Mouse (Mus musculus) urinary bladder, postnatal 25 days (tissue): ENCODE measurements at regions not wholly inside any gene's neighbourhood (a gene's known extent, or its start where the extent isn't known, plus 50 kb on each side); places are given as distances from the start of the nearest gene placed in this dataset.

ENCODE experiments used
- DNase-seq: peaks from one replicate; pipeline ENCODE4 v3.0.0; 2022; ENCODE audit warnings: low spot score

DNA sequence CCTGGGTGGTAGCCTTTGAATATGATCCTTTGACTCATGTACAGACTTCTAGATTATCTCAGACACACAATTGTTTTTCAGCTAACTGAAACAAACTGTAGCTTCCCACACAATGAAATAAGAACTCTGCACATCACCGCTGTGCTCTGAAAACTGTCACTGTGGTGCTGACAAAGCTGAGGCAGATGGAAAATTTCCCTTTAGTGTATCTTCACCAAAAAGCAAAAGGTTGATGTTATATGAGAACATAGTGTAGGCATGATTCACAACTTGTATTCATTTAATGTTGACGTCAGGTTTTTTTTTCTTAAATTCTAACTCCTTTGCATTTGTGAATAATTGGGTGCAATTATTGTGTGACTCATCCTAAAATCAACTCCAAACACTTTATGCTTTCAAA is 264.1 kb upstream of the Actbl2 start:
- DNase-seq: no peak

DNA sequence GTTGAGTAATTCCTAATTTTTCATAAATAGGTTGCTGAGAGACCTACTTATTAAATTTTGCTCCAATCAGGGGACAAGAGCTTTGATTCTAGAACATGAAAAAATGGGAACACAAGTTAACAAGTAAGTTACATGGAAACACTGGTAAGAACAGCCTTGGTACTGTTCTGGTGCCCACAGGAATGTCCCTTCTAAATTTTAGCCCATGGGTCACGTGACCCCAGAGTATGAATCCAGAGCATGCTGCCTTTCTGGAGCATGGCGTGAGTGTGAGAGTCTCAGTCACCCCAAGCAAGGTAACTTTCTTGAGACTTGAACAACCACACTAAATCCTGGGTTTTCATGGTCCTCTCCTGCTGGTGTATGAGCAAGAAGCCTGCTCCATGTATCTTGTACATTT is 263.7 kb upstream of the Actbl2 start:
- no peak for DNase-seq

DNA sequence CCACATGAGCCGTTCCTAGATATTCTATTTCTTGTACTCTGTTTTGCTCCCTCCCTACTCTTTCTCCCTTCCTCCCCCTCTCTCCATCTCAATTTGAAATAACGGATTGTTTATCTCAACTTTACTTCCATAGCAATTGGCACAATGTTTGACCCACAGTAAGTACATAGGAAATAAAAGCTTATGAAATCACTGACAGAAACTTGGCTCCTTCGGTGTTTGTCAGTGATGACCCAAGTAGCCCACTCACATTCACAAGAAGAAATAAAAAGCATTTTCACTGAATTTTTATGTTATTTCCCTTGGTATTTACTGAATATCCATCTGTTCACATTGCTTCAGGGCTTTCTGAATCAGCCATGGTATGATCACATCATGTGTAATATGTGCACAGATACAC is 260.2 kb upstream of the Actbl2 start:
- DNase-seq: no peak

DNA sequence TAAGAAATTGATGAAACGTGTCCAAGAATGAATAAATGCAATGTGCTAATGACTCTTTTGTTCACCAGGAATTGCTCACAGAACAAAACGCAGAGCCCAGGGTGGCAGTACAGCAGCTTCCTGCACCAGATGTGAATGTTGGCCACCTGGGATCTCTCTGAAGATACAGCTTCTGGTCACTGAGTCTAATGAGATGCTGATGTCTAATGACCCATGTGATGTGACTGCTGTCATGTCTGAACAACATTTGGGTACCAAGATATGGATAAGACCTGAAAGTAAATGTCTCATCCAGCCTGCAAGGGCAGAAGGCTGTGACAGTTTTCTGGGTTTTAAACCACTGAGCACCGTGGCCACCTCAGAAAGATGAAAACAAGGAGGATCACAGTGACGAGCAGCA is 252.1 kb upstream of the Actbl2 start:
- no peak for DNase-seq

DNA sequence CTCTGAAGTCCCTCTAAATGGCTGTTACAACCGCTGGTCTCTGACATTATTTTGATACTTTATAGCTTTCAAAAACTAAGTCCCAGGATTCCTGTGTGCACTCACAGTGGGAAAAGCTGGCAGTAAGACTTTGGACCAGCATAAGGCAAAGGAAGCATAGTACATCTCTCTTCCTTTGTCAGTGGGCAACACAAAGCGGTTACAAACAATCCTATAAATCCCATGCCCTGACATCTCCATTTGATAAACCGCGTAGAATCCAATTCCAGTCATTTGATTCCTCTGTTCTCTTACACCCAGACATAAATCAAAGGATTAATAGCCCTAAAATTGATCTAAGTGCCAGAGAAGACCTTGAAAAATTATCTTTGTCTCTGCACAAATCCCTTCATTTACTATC is 240.7 kb upstream of the Actbl2 start:
- DNase-seq: no peak

DNA sequence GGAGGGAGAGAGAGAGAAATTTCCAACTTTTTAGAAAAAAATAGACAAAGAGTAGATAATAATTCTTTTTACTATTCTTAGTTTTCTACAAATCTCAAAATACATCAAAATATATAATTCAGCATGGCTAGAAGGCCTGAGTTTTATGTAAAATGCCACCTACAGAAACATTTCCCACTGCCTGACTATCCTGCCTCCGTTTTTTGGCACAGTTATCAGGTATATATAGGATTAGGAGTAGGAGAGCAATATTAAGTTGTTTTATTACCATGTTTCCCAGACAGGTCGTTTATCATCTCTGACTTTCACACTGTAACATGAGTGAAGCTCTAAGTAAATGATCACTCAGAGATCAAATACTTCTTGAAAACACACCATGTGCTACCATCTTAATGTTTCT is 224.7 kb upstream of the Actbl2 start:
- DNase-seq: no peak

DNA sequence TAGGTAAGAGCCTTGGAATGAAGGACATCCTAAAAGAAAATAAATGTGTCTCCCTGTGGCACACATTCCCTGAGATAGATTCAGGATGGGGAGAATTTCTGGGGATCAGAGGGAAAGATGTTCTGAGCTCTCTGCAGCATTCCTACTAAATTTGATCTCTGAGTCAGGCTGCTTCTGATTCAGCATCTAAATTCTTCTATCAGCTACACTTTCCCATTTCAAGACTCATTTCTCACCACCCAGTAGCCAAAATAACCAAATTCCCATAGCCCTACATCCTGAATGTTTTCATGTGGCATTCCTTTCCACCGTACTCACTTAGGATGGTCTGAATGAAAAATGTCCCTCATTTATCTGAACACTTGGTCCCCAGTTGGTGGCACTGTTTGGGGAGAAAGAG is 223.2 kb upstream of the Actbl2 start:
- no peak for DNase-seq

DNA sequence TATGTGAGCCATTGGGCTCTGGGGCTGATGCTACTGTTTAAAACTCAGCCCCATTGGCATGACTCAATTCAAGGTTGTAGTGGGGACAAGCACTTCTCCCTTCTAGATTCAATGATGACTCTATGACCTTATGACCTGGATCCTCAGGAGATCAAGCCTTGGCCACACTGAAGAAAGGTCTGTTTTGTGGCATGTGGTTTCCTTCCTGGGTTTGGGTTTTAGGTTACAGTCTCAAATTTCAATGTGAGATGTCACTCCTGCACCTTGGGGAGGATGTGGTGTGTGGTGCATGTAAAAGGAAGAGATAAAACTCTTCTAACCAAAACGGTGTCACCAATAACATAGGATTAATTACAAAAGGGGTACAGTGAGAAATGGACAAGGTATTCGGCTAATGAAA is 211.2 kb upstream of the Actbl2 start:
- DNase-seq: no peak

DNA sequence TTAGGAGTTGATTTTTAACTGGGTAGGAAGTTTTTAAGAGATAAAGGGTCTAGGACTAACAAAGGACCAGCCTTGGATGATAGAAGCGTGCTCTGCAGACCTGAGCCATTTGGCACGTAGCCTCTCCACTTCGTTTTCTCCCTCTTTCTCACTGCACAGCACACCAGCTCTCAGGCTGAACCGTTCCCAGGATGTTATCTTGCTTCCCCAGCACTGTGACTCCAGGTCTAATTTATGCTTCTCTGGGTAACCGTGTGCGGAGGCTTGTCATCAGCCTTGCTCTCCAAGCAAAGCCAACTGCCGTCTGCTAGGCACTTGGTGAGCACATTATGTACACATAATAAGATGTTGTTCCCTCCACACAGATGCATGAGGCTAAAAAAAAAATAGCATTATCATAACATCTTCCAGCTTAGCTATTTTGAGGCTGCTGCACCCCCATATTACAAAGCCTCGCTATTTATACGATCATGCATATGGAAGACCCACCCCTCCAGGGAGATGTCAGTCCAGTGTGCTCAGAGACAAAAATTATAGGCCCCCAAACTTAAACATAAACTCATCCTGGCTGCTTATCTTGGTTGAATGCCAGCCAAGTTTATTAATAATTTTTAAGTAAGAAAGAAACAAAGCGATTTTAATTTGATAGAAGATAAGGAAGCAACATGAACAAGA is 210.3 kb upstream of the Actbl2 start:
- no peak for DNase-seq

DNA sequence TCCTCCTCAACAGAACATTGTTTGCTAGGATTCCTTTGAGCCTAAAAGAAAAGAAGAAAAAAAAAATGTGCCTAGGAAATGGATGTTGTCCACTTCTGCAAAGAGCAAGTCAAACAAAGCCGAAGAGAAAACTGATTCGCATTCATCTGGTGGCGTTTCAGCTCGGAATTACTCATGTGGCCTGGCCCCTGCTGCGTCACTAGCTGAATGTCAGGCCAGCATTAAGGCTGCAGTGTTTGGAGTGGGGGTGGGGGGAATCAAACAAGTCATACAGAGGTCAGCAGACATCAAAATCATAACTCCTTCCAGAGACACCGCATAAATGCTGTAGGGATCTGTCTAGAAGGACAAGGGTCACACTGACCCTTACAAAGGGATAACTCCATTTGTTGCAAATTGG is 204.7 kb upstream of the Actbl2 start:
- DNase-seq: no peak

DNA sequence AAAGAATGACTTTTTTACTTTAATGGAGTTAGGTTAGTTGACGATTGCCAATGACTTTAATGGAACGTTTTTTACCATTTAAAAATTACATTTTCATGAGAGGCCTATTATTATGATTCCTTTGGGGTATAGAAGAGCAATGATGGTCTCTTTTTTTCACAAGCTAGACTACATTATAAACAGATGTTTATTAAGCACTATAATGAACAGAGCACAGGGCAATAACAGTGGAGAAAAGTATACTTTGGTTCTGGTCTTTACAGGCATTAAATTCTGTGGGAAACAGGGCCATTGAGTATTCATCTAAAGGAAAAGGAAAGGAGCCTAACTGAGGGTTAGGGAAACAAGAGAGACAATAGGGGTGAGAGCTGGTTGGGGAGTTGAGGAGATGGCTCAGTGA is 199.0 kb upstream of the Actbl2 start:
- no peak for DNase-seq

DNA sequence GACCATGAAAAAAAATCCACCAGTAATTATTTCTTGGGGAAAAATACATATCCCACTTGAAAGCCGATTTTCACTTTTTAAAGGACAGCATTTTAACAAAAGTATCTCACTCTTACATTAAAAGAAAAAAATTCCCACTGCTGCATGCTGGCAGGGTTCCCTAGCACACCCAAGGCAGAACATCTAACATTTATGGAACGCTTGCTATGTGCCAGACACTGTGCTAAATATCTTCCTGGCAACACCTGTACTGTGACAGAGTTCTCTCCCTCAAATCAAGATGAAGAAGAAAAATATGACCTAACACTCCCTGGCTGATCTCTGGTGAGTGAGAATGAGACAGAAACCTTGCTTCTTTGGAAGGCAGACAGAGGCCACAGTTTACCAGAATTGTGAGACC is 167.1 kb upstream of the Actbl2 start:
- DNase-seq: no peak

DNA sequence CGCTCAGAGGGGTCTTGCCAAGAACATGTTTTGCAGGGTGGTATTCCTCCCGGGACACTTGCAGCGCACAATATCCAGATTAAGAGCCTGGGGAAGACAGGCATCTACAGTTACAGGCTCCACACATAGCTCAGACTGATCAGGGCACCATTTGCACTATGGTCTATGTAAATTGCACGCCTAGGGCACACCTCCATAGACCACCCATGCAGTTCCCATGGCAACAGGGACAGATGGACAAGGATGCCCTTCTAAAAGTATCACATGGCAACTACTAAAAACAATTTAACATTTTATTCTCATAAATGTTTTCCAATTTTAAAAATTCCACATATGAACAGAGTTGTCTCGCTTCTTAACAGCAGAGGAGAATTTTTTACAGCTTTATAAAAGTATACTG is 158.7 kb upstream of the Actbl2 start:
- DNase-seq: no peak

DNA sequence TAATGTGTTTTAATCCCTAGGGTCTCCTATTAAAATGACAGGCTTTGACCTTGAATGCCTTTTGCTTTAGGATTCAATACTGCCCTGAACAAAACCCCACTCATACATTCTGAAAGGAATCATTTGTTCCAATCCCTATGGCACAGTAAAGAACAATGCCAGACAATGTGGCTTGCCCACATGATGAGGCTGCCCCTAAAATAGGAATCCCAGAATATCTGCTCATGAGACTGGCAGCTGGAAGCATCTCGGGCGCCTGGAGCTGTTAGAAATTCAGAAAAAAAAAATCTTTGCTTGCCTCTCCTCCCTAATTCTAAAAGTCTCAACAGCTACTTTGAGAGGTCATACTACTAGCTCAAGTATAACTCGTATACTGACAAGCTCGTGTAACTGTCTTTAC is 157.5 kb upstream of the Actbl2 start:
- DNase-seq: no peak

DNA sequence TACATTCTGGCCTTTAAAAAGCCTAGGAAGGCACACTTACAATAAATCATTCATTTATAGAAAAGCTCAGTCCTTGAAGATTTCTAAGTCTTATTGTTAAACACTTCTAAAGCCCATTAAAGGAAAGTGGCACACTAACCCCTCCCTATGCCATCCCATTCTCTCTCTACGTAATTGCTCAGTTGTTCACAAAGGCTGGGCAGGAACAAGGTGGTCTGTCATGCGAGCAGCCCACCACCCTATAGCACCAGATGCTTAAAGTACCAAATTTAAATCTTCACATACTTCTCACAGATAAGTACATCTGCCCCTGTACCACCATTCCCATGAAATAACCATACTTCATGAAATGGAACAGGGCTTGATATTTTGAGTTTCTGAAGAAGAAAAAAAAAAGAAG is 156.1 kb upstream of the Actbl2 start:
- DNase-seq: no peak

DNA sequence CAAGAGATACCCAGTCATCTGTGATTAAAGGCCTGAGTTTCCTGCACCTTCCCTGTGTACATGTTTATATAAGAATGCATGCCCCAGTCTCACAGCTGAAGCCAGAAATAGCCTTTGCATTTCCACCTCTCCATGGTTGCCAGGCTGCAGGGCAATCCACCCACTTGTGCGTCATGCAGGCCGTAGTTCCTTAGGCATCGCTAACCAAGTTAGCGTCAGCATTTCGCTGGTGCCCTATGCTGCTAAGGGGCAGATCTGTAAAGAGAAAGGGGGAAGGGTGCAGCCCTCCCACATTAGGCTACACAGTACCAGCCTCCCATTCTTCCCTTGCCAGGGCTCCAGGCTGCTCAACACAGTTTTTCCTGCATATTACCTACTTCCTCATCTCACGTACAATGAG is 155.6 kb upstream of the Actbl2 start:
- DNase-seq: no peak

DNA sequence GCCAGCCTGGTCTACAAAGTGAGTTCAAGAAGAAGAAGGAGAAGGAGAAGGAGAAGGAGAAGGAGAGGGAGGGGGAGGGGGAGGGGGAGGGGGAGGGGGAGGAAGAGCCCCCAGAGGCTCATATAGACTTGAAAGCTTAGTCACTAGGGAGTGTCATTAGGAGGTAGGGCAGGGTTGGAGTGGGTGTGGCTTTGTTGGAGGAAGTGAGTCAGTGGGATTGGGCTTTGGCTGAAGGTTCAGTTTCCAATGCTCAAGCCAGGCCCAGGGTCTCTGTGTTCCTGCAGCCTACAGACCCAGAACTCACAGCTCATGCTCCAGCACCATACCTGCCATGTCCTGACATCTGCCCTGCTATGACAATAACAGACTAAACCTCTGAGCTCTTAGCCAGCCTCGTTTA is 154.4 kb upstream of the Actbl2 start:
- no peak for DNase-seq

DNA sequence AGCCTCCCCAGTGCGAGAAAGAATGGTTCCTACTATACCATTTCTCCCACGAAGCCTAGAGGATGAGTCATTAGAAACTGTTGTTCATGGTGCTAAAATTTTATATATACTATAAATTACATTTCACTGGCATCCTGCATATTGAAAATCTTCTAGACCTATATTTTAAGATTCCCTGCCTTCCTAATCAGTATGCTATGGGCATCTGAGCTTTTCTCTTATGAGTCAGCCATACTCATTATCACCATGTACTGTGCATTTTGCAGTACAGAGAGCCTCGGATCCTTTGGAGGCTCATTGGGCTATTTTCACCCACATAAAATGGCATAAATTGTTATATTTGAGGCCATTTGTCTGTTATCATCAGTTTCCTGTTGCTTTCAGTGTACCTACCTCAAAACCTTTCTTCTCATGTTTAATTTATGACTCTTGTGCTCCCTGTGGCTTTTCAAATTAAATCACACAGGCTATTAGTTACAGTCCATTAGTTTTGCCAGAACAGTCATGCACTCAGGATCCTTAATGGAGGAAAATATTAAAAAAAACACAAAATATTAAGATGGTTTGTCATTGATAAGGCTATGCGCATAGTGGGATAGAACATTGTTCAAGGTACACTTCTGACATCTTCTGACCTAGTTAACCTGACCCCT is 150.1 kb upstream of the Actbl2 start:
- DNase-seq: no peak

DNA sequence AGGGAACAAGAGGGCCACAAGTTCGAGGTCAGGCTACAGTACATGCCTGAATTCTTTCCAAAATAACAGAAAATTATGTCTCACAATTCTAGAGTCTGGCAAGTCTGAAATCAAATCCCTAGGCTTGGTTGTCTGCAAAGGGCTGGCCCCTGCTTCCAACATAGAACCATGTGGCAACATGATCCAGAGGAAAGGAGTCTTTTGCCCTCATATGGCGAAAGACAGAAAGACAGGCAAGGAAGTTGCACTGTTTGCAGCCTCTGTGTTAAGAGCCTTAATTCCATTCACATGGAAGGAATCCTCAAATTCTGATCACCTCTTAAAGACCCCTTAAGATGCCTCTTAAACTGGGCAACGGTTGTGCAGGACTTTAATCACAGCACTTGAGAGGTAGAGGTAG is 123.7 kb upstream of the Actbl2 start:
- DNase-seq: no peak

DNA sequence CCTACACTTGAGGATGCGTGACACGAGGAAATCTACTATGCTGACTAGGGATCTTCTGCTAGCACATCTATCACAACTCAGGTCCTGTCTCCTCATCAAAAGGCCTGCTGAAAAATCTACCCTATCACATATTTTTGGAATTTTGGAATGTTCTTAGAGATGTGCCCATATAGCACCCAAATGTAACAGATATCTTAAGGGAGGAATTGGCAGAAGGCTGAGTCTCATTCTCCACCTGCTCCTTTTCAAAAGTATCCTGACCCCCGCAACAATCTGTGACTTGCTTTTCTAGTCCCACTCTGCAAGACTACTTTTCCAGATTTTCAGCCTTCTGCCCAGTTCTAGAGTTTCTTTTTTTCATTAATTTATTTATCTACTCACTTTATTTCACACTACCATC is 118.4 kb upstream of the Actbl2 start:
- no peak for DNase-seq

DNA sequence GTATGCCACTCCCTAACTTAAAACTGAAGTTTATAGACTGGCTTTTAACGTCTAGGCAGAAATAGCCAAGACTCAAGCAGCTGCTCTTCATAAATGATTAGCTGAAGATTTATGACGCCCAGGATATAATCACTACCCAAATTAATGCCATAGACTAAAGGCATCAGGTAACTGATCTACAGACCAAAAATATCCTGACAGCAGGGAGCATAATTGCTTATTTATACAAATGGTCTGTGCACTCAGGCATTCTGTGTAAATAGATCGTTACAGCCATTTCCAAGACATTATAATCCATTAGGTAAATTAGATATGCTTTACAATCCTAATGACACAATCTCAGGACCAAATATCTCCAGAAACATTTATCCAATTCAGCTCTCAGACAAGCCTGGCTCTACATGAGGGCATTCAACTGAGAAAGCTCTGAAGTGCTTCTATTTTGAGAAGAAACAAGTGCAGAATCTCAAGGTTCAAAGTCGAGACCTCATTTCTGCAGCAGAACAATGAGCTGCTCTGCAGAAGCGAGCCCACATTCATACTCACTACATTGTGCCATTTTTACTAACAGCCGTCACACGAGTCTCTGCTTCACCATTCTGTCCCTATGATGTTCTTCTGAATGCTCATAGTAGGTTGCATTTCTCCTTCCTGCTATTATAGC is 111.9 kb upstream of the Actbl2 start:
- no peak for DNase-seq

DNA sequence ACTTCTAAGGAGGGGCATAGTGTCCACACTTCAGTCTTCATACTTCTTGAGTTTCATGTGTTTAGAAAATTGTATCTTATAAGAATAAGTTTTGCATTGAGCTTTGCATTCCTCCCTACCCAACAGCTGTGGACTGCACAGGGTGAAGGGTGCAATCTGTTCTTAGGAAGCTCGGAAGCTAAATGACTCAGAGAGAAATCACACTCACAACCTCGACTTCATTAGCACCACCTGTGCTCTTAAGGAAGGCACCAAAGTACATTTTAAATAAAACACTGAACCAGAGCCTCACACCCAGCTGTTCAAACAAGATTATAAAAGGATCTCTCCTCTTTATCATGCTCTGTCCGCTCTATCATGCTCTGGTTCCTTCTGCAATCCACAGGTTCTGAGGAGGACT is 110.1 kb upstream of the Actbl2 start:
- DNase-seq: no peak

DNA sequence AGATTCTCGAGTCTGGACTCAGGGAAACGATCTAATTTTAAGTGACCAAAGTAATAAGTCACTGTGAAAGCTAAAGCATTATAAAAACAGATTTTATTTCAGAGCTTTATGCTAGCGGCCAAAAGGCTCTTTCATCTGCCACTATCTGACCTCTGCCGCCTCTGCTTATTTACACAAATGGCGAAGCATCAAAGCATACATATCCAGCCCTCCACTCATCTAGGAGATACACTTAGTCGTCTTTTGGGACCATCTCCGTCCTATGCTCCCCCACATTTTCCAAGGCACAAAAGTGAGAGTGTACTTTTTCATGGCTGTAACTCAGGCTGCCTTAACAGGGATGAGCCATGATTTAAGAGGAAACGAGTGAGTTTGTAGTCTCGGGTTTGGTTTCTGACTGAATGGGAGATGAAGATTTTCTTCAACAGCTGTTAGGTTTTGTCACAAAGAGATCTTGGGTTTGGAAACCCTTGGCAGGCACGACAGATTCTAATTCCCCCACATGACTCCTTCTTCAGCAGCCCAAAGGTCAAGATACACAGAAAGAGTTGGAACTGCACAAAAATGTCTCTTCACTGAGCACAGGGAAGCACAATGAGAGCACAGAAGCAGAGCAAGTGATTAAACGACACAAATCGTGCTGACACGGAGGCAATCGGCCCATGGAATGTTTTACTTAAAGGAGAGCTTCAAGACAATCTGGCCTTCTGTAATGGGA is 96.7 kb upstream of the Actbl2 start:
- no peak for DNase-seq
